Mouse (Mus musculus): Measurements from ENCODE around the gene Kcna3.

DNA sequence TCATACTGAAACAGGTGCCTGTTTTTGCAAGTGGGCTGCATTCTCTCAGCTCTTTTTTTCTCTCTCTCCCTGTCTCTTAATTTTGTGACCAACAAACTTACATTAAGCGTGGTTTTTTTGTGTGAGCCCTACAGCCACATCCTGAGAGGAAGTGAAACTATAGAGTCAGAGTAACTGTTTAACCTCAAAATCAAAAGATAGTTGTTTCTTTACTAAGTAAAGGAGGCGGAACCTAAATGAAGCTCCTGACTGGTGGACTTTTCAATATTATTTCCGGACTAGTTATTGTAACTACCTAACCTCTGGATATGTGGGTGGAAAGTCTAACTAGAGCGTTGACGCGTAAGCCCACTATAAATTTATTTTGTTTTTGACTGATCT is 2.2 kb downstream of the Kcna3 start:
- no peak for TF ChIP-seq GATA1 (IDR thresholded peaks at IDR 0.05; ENCODE audit: borderline replicate concordance, low read length)
- no peak for TF ChIP-seq FLI1 (IDR thresholded peaks at IDR 0.05; ENCODE audit: low read length)

Measured in megakaryocyte, embryonic 14.5 days (primary cell).